Mouse (Mus musculus): ENCODE results near the gene Serinc3. TPM values are rescaled to one million over a fixed set of nuclear protein-coding genes. Genes with fewer than 3 reads are reported as not detected.
A peak's percentile ranks its signal among the peaks of the same experiment; 100 is the strongest.

The Serinc3 gene
- polyA plus RNA-seq, 1 experiment = 262 TPM

DNA sequence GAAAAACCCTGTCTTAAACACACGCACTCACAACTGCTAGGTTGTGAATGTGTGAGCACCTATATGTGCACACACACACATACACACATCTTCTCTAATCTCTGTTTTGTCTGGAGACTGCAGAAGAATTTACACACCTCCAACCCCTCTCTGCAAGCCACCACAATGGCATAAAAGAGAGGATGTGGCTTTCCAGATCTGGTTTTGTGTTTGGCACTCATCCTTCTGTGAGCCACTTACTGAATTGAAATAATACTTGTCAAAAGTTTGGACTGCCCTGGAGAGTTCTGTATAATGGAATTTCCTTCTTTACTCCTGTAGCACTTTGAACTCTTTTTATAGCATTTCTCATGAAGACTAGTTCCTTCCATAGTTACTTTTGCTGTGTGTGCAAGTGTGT, 22.1 kb upstream of the Serinc3 start:
- Histone ChIP-seq H3K27ac (ENCODE audit: insufficient read depth, low read length) (0 out of 2 replicates have a peak overlapping the region, but pooled peaks have one; percentile 12), H3K4me3 (ENCODE audit: insufficient read depth, low read length) (no peak overlapping the region), H3K4me1 (ENCODE audit: control insufficient read depth, insufficient read depth, low read length) (peaks cover 5% of the 10 kb centered on the region; the same call in 1 of the 2 replicates)
- TF ChIP-seq CTCF (IDR thresholded peaks at IDR 0.05; ENCODE audit: borderline replicate concordance, insufficient read depth, low read length) (no peak), POLR2A (IDR thresholded peaks at IDR 0.05; ENCODE audit: low read depth, low read length) (no peak)

DNA sequence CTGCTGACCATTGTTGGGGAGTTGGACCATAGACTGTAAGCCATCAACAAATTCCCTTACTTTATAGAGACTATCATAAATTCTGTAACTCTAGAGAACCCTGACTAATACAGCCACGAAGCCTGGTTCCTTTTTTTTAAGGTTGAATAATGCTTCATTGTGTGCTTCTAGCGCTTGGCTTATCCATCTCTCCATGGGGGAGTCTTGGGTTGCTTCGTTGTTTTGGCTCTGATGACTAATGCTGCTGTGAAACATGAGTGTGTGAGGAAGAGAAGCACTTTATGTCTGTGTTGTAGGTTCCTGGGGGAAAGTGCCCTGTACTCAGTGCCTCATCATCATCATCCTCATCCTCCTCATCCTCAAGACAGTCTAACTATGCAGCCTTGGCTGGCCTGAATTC, 19.0 kb upstream of the Serinc3 start:
- H3K4me1 ChIP-seq (ENCODE audit: control insufficient read depth, insufficient read depth, low read length) = peaks cover 11% of the 10 kb centered on the region
- peak overlapping the region; percentile 55; the same call in 1 of the 2 replicates for H3K27ac ChIP-seq (ENCODE audit: insufficient read depth, low read length)
- H3K4me3 ChIP-seq (ENCODE audit: insufficient read depth, low read length) = no peak overlapping the region
- TF ChIP-seq POLR2A (IDR thresholded peaks at IDR 0.05; ENCODE audit: low read depth, low read length) (no peak), CTCF (IDR thresholded peaks at IDR 0.05; ENCODE audit: borderline replicate concordance, insufficient read depth, low read length) (no peak)

DNA sequence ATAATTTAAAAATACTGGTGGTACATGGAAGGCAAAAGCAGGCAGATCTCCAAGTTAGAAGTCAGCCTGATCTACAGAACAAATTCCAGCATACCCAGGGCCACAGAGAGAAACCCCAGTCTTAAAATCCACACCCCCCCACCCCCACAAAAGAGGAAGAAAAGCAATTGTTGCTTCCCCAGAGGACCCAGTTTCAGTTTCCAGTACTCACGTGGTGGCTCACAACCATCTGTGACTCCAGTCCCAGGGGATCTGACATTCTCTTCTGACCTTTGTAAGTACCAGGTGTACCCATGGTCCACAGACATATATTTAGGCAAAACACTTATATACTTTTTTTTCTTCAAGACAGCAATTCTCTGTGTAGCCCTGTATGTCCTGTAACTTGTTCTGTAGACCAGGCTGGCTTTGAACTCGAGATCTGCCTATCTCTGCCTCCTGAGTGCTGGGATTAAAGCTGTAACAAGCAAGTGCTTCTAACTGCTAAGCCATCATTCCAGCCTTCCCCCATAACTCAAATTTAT, 17.8 kb upstream of the Serinc3 start:
- Histone ChIP-seq H3K27ac (ENCODE audit: insufficient read depth, low read length) (no peak overlapping the region), H3K4me1 (ENCODE audit: control insufficient read depth, insufficient read depth, low read length) (peaks cover 11% of the 10 kb centered on the region), H3K4me3 (ENCODE audit: insufficient read depth, low read length) (no peak overlapping the region)
- no peak for TF ChIP-seq CTCF (IDR thresholded peaks at IDR 0.05; ENCODE audit: borderline replicate concordance, insufficient read depth, low read length)

DNA sequence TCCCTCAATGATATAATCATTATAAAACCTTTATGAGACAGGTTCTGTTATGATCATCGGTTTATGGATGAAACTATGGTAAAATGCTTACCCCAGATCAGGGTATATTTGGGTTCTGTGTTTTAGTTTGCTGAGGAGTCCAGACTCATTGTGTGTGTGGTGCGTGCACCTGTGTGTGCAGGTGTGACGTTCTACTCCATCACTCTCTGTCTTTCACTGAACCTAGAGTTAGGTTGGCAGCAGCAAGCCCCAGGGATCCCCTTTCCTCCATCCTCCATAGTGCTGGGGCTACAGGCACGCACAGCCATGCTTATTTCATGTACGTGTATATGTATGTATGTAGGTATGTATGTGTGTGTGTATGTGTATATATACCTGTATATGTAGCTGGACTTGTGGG, 17.1 kb upstream of the Serinc3 start:
- TF ChIP-seq CTCF (IDR thresholded peaks at IDR 0.05; ENCODE audit: borderline replicate concordance, insufficient read depth, low read length) (no peak), POLR2A (IDR thresholded peaks at IDR 0.05; ENCODE audit: low read depth, low read length) (no peak)
- no peak overlapping the region for H3K27ac ChIP-seq (ENCODE audit: insufficient read depth, low read length)
- H3K4me3 ChIP-seq (ENCODE audit: insufficient read depth, low read length) = no peak overlapping the region
- peaks cover 11% of the 10 kb centered on the region for H3K4me1 ChIP-seq (ENCODE audit: control insufficient read depth, insufficient read depth, low read length)

DNA sequence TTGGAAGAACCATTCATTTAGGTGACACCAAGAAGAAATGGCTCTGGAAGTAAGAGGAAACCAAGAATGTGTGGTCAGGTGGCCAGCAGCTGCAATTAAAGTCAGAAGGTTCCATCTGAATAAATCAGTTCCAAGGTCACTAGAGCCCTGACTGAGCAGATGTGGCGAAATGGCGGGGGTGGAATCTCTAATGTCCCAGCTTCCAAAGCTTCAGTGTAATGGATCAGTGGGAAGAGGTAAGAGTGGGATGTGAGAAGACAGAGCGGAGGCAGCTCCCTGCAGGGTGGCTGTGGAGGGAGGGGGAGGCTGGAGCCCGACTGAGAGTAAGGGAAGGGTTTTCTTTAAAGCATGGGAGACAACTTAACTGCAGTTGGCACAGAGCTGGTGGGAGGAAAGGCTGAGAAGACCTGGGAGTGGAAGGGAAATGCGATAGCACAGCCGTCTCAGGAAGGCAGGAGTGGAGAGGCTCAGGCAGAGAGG, 16.5 kb upstream of the Serinc3 start:
- H3K4me1 ChIP-seq (ENCODE audit: control insufficient read depth, insufficient read depth, low read length) = peaks cover 11% of the 10 kb centered on the region
- no peak overlapping the region for H3K27ac ChIP-seq (ENCODE audit: insufficient read depth, low read length)
- TF ChIP-seq CTCF (IDR thresholded peaks at IDR 0.05; ENCODE audit: borderline replicate concordance, insufficient read depth, low read length) (no peak), POLR2A (IDR thresholded peaks at IDR 0.05; ENCODE audit: low read depth, low read length) (no peak)
- no peak overlapping the region for H3K4me3 ChIP-seq (ENCODE audit: insufficient read depth, low read length)

DNA sequence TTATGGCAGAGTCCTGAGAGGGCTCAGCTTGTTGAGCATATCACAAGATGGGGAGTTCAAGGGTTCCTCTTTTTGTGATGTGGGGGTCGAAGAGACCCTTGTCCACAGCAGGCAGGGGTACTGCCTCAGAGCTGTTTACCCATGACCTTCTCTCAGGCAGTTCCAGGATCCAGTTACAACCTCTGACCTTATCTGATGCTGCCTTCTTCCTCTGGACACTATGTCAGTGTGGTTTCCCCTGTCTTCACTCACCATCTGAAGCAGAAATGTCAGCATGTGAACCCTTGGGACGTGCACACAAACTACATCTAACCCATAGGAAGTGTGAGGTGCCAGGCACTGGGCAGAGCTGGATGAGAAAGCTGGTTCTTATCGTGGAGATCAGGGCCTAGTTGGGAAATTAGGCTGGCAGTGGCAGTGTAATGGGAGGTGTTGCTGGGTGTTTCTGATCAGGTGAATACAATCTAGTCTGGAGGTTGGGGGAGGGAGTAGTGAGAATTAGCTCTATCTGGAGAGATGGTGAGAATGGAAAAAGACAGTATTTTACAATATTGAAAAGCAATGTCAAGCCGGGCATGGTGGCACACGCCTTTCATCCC, 15.3 kb upstream of the Serinc3 start:
- Histone ChIP-seq H3K4me1 (ENCODE audit: control insufficient read depth, insufficient read depth, low read length) (peaks cover 11% of the 10 kb centered on the region), H3K27ac (ENCODE audit: insufficient read depth, low read length) (no peak overlapping the region), H3K4me3 (ENCODE audit: insufficient read depth, low read length) (no peak overlapping the region)
- TF ChIP-seq CTCF (IDR thresholded peaks at IDR 0.05; ENCODE audit: borderline replicate concordance, insufficient read depth, low read length) (no peak), POLR2A (IDR thresholded peaks at IDR 0.05; ENCODE audit: low read depth, low read length) (no peak)

DNA sequence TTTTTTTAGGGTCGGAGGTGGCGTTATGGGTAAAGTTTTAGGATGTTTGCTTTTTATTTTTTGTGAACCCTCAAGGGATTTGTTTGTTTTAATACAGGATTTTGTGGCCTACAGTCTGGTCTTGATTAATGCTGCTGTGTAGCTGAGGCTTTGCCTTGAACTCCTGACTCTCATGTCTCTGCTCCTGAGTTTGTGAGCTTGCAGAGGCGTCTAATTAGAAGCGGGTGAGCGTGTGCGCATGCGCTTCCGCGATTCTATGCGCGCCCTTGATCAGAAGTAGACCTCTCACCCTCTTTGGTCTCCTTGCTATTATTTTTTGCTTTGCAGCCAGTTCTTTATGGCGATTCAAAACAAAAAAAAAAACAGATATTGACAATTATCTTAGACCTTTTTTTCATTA, 14.5 kb upstream of the Serinc3 start:
- Histone ChIP-seq H3K4me1 (ENCODE audit: control insufficient read depth, insufficient read depth, low read length) (peaks cover 11% of the 10 kb centered on the region), H3K27ac (ENCODE audit: insufficient read depth, low read length) (peak overlapping the region; percentile 87), H3K4me3 (ENCODE audit: insufficient read depth, low read length) (peak overlapping the region; percentile 89)
- TF ChIP-seq CTCF (IDR thresholded peaks at IDR 0.05; ENCODE audit: borderline replicate concordance, insufficient read depth, low read length) (no peak), POLR2A (IDR thresholded peaks at IDR 0.05; ENCODE audit: low read depth, low read length) (no peak)

DNA sequence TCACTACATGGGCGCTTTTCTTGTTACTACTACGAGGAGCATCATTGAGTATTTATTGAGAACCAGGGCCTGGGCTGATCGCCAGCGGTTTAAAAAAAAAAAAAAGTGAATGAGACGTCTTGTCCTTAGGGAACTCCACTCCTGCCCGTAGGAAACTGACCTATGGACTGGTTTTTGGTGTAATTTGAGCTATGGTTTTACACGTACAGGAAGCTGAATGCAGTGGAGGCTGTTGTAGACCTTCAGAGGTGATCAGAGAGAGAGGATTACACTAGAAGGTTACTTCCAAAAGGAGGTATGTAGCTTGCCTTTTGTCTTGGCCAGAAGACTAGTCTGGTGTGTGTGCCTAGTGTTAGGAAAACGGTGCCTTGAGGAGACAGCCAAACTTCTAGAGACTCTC, 14.0 kb upstream of the Serinc3 start:
- Histone ChIP-seq H3K27ac (ENCODE audit: insufficient read depth, low read length) (peak overlapping the region; percentile 87), H3K4me3 (ENCODE audit: insufficient read depth, low read length) (peak overlapping the region; percentile 89), H3K4me1 (ENCODE audit: control insufficient read depth, insufficient read depth, low read length) (peaks cover 6% of the 10 kb centered on the region)
- TF ChIP-seq POLR2A (IDR thresholded peaks at IDR 0.05; ENCODE audit: low read depth, low read length) = no peak
- no peak for TF ChIP-seq CTCF (IDR thresholded peaks at IDR 0.05; ENCODE audit: borderline replicate concordance, insufficient read depth, low read length)

DNA sequence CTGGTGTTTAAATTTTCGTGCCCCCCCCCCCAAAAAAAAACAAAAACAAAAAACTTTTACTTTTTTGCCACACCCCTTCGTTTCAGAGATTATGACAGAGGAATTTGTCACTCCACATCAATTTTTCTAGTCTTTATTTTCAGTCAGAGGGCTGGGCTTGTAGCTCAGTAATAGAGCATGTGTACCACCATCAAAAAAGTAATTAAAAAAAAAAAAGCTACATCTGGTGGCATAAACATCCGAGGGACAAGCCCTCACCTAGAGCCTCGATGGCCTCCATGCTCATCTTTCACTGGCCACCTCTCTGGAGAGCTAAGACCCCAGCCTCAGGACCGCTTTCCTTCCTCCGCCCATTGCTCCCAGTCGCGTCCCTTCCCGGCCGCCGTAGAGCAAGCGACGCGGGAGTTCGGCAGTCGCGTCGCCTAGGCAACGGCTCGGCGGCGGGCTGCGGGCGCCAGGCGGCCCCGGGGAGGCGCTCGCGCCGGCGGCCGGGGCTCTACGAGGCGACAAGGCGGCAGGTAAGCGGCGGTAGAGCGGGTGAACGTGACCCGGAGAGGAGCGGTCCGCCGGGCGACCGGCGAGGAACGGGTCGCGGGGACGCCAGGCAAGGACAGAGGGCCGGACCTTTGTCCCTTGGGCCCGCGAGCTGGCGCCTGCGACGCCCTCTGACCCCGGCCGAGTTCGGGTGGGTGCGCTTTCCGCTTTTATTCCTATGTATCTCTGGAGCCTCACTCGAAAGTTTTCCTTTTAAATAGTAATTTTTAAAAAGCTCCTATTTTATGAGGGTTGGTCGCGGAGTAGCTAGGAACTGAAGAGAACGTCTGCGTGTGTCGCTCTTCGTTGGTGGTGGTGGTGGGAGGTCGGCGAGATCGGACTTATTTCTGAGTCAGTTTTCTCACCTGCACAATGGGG, 13.3 kb upstream of the Serinc3 start, which contains the start of gene Pkig:
Gene Pkig, plus strand, starts transcription at position 412 of the 912 bp plus-strand sequence.
- H3K4me3 ChIP-seq (ENCODE audit: insufficient read depth, low read length) = peak within 1 kb of the TSS; percentile 89
- peak within 1 kb of the TSS; percentile 87 for H3K27ac ChIP-seq (ENCODE audit: insufficient read depth, low read length)
- H3K4me1 ChIP-seq (ENCODE audit: control insufficient read depth, insufficient read depth, low read length) = peaks cover 6% of the 10 kb centered on the region
- TF ChIP-seq CTCF (IDR thresholded peaks at IDR 0.05; ENCODE audit: borderline replicate concordance, insufficient read depth, low read length) (no peak), POLR2A (IDR thresholded peaks at IDR 0.05; ENCODE audit: low read depth, low read length) (no peak)
